Mouse (Mus musculus) right cerebral cortex, postnatal 10 days (tissue): Measurements from ENCODE around the gene Mettl17.
A peak's percentile ranks its signal among the peaks of the same experiment; 100 is the strongest.
"Not testable (repeated sequence)": the region's sequence is repeated elsewhere in the genome, so short reads cannot be mapped to it uniquely, and the experiment has no call there.

Experiments
- DNase-seq, 2 experiments: peaks; one replicate each; pipeline ENCODE4 v3.0.0; 2021; ENCODE audit warnings: low spot score in 2 of 2

The Mettl17 gene

DNA sequence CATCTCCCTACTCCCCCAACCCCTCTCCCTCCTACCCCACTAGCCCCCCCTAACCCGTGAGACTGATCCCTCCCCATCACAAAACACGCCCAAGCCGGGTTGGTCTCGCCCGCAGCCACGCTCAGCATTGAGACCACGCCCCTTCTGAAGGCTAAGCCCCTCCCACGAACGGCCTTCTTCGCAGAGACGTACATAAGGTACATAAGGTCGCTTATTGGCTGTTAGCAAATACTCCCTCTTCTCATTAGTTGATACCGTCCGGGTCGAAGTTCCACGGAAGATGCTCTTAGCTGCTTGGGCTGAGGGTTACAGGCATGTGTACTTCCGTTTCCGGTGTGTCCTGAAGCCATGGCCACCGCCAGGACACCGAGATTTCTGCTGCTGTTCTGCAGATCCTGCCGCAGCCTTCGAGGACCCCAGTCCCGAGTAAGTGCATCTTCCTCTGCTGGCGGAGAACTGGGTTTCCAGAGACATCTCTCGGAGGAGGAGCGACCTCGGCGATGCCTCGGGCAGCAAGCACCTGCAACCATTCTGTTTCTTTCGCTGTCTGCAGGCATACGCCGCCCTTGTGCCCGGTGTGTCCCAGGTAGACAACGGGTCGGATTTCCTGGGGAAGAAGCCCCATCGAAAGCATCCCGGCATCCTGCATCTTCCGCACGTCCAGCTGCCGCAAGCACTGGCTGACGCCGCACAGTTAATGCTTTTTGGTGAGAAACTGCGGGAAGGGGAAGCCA, at the start of gene Mettl17:
TSS of gene Mettl17 (plus strand) at position 245 of the 734 bp plus-strand sequence.
- DNase-seq, result peak; percentile 96 to 97

DNA sequence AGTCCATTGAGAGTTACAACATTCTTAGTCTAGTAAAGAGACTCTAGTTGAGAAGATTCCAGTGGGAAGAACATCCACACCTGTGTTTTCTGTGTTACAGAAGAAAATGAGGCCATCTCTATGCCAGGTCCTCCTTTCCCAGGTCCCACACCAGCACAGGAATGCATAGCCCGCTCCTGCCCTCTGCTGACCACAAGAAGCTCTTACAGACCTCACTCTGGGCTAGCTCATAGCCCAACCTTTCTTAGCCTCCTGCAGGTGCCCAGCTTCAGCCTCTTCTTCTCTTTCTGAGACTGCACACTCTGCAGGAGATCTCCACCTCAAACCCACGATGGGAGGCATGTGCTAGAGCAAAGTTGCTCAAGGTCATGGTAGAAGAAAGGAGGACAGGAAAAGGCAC, 46.2 kb upstream of the Mettl17 start:
- peak in 1 of 2 experiments; percentile 20 for DNase-seq

DNA sequence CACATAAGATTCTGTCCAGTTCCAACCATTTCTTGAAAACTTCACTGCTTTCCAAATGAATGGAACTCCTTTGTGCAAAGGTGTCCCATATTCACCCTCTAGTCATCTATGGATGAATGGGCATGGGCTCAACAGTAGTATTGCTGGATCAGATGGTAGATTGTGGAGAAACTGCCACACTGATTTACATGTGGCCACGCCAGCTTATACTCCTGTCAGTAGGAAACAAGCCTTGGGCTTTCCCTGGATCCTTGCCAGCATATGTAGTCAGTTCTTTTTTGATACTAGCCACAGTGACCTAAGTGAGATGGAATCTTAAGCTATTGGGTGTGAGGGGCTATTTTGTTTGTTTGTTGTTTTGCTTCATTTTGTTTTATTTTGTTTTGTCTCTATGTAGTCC, 42.4 kb upstream of the Mettl17 start:
- no peak for DNase-seq

DNA sequence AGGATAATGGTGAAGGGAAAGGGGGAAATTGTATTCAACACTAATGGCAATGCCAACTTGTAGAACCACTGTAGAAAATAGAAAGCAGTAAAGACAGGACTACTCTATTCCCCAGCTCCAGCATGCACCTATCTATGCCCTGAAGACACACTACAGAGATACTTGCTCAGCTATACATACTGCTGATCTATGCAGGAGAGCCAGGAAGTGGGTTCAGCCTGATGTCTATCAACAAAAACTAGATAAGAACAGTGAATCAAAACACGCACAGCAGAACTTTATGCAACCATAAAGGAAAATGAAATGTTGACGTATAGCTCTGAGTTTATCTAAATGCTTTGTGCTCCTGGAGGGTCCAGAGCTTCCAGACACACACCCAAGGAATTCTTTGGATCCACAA, 41.9 kb upstream of the Mettl17 start:
- DNase-seq, result no peak

DNA sequence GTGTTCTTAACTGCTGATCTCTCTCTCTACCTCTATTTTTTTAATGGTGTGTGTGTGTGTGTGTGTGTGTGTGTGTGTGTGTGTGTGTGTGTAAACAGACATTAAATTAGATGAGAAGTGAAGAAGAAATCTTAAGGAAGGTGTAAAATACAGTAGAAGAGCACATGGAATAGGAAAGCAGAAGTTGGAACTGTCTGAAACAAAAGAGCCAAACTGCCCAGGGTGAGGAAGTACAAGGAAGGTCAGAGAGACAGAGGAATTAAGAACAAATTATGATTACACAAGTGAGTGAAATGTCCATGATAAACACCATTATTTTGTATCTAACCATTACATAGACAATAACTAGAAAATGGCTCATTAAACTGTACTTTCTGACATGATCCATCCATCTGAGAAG, 40.8 kb upstream of the Mettl17 start:
- no peak for DNase-seq

DNA sequence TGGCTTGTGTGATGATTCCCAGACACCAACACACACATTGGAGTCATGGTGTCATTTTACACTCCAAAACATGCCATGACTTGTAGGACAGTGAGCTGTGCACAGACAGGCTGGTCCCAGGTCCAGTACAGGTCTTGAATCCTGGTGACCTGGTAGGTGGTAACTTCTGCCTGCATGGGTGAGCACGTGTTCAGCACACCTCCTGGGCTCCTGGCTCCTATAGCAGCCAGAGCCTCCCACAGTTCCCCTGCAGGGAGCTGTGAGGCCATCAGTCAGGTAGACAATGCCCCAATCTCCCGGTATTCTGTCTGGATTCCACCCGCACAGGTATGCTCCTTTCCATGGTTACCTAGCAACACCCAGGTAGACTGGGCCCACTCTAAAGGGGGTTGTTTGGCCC, 38.1 kb upstream of the Mettl17 start:
- DNase-seq, result no peak

DNA sequence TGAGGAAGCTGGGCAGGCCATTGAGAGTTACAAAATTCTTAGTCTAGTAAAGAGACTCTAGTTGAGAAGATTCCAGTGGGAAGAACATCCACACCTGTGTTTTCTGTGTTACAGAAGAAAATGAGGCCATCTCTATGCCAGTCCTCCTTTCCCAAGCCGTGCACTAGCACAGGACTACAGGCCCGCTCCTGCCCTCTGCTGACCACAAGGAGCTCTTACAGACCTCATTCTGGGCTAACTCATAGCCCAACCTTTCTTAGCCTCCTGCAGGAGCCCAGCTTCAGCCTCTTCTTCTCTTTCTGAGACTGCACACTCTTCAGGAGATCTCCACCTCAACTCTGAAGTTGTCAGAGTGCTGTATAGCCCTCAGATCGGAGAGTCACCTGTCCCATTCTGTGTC, 33.6 kb upstream of the Mettl17 start:
- DNase-seq, result not testable (repeated sequence)

DNA sequence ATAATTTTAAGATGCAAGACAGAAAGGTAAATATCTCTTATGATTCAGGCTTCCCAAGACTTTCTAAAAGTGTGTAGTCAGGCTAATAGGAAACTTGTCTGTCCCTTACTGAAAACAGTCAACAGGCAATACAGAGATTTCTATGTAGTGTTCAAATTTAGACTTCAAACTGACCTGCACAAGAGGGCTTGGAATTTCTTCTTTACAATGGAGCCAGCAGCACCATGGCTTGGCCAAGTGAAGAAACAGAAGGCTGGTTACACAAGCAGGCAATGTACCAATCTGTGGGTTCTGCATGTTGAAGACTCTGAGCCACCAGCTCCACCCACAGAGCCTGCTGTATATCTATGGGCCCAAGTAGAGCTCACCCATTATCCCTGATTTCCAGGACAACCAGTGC, 31.2 kb upstream of the Mettl17 start, which contains the start of gene Ear6:
TSS of gene Ear6 (plus strand) at position 301 of the 400 bp plus-strand sequence.
- DNase-seq, result no peak

DNA sequence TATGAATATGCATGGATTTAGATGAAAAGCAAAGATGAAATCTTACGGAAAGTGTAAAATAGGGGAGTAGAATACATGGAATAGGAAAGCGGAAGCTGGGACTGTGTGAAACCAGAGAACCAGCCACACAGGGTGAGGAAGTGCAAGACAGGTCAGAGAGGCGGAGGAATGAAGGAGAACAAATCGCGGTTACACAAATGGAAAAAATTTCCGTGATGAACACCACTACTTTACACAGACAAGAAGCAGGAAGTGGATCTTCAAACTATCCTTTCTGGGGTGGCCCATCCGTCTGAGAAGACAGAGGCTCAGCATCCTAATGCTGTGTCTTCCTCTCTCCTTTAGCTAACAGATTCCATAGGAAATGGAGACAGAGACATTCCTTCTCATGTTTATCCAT, 29.4 kb upstream of the Mettl17 start:
- DNase-seq, result not testable (repeated sequence)

DNA sequence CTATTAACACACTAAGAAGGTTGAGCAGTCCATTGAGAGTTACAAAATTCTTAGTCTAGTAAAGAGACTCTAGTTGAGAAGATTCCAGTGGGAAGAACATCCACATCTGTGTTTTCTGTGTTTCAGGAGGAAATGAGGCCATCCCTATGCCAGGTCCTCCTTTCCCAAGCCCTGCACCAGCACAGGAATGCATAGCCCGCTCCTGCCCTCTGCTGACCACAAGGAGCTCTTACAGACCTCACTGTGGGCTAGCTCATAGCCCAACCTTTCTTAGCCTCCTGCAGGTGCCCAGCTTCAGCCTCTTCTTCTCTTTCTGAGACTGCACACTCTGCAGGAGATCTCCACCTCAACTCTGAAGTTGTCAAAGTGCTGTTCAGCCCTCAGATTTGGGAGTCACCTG, 21.0 kb upstream of the Mettl17 start:
- DNase-seq, result not testable (repeated sequence)

DNA sequence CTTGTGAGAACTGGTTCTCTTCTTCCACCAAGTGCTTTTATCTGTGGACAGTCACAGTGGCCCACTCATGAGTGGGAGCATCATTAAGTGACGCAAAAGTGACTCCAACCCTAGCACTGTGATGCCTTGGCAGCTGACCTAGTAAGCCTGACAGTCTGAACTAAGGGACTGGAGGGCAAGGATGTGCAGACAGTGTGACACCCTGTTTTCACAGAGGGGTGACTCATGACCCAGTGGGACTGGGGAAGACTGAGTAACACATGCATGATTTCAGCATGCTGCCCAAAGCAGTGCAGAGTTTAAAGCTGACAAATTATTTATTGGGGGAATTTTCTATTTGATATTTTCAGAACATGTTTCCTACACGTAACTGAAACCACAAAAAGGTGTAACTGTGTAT, 13.9 kb upstream of the Mettl17 start:
- no peak for DNase-seq

DNA sequence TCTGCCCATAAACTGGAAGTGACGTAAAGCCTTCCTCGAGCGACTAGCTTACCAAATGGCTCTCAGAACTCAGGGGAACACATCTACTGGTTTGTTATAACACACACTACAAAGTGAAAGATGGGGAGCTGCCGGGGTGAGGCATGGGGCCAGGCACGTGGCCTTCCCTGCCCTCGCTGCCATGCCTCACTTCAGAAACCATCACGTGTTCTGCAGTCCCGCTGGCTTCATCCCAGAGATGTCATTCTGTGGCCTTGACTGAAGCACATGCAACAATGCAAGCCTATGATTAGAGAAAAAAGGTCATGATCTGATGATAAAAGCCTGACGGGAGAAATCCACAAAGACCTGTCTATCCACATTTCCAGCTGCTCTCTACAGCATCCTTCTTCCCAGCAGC, 12.9 kb upstream of the Mettl17 start:
- DNase-seq, result no peak

DNA sequence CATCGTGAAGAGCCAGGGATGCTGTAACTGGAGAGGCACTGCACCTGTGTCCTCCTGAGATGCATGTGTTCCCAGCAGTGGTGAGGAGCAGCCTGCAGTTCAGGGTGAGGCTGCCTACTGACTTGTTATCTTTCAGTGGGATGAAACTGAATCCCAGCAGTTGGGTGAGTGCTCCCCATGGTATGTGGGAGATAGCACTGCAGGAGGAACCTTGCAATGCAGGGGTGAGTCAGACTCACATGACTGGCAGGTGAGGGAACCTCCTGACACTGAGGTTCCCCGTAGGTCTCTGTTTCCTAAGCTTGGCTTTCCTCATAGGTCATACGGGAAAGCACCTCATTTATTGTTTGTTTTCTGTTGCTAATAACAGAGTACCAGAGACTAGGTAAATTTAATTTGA, 7.1 kb upstream of the Mettl17 start:
- DNase-seq, result no peak

DNA sequence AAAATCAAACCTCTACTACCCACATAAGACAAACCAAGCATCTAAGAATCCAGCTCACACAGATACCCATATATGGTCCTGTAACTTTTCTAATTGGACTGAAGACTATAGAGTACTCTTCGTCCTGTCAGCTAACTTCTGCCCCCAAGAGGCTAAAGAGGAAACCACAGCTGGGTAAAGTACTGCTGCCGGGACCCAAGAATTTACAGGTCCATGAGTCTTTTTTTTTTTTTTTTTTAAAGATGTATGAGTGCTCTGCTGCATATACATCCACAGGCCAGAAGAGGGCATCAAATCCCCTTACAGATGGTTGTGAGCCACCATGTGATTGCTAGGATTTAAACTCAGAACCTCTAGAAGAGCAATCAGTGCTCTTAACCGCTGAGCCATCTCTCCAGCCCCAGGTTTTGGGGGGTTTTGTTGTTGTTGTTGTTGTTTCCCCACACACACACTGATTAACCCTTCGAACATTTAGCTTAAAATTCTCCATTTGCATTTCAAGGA, 1.1 kb upstream of the Mettl17 start:
- peak; percentile 76 to 83 for DNase-seq

DNA sequence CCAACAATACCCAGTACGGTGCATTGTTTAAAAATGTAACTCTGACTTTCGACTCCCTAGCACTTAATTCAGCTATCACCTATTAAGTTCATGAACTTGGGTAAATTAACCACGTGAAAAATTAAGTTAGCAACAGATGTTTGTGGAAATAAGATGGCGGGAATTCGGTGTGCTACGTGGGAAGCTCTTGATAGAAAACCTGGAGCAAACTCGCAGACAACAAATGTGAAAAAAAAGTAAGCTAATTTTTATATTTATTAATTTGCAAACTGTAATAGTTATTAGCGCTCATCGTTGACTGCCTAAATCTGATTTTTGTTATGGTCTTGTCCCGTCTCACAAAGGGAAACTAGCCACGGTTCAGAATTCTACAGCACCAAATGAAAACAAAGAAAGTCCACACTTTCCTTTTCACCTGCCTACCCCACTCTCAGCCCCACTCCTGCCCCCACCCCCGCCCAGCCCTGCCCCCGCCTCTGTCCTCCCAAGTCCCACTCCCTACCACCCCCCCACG, 554 bp upstream of the Mettl17 start:
- DNase-seq, result no peak

DNA sequence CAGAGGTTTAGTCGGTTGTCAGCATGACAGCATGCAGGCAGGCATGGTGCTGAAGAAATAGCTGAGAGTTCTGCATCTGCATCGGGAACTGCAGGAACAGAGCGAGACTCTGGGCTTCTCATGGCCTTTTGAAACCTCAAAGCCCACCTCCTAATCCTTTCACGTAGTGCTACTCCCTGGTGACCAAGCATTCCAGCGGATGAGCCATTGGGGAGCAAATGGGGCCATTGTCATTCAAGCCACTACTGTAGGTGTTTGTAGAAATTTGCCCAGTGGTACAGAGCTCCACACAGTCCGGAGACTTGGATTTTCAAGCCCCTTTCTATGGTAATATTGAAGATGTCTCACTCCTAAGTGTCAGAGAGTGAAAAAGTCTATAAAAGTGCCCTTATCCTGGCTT, 1.4 kb downstream of the Mettl17 start:
- no peak for DNase-seq

DNA sequence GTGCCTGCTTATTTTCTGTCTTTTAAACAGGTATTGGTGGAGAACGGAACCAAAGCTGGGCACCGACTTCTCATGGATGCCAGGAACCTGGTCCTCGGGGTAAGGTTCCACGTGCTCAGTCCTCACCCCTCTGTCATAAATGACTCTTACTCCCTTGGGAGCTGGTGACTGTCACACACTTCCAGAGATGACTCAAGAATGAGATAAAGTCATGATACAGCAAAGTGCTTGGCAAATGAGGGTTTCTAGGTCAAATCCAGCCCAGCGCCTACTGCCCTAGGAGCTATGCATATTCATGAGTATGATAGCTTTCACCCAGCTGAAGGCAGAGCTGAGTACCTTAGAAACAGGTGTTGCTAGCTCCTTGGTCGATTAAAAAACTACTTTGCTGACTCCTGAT, 5.2 kb downstream of the Mettl17 start:
- no peak for DNase-seq

DNA sequence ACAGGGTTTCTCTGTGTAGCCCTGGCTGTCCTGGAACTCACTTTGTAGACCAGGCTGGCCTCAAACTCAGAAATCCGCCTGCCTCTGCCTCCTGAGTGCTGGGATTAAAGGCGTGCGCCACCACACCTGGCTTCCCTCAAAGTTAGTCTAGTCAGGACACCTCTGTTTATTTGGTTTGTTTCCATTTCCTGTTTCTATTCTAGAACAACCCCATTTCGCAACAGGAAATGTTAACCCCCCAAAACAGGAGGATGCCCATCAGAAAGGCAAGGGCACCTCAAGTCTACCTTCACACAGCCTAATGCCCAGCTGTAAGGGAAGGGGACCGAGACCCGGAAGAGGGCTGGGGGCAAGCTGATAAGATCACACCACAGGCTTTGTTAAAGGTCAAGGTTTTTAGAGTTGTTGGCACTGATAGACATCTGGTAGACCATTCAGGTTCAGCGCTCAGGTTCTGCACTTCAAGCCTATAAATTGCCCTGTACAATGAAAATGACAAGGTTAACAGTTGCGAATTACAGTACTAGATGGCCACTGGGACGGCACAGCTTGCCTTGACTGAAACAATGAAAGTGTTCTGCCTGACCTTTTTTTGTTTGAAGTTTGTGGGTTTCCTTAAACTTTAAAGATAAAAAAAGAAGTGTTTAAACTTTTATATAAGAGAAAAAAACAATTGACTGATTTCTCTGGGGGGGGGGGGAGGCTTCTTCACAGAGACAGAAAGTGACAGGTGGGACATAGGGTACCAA, 7.7 kb downstream of the Mettl17 start, which contains the start of gene Slc39a2:
TSS of gene Slc39a2 (plus strand) at position 699 of the 749 bp plus-strand sequence.
- no peak for DNase-seq

DNA sequence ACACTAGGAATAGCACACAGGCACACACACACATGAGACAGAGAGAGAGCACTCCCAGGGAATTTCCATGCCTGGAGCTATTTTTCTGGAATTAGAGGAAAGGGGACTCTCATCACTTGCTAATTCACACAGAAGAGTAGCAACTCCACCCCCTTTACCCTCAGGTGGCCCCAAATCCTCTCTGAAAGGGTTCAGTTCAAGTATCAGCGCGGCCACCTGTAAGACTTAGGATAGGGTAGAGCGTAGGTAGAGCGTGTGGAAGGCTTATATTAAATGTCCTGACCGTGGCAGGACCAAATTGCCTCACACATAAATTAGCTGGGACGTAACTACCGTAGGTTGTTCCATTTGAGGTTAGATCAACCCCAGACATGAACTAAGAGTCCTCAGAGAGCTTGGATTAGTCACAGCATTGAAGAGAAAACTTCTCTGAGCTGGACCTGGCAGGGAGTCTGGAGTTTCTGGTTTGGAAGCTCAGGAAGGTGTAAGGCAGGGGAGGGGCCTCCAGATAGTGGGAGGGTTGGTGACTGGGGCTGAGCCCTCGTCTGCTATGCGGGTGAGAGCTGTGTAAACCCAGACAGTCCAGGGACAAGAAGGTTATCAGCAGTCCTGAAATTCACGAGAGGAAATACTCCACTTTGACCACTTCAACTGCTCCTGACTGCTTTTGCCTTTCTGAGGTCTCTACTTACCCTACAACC, 8.6 kb downstream of the Mettl17 start:
- no peak for DNase-seq

DNA sequence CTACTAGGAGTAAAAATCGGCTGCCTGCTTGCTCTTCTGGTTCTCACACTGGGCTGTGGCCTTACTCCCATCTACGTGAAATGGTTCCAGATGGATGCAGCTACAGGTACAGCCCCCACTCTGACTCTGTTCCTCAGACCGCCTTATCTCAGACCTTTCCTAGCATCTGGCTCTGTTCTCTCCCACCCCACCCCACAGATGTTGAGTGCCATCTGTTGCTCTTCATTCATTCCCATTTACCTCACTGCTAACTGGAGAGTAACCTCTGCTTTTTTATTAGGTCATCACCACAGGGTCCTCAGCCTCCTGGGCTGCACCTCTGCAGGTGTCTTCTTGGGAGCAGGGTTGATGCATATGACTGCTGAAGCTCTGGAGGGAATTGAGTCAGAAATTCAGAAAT, 9.2 kb downstream of the Mettl17 start:
- DNase-seq, result no peak

DNA sequence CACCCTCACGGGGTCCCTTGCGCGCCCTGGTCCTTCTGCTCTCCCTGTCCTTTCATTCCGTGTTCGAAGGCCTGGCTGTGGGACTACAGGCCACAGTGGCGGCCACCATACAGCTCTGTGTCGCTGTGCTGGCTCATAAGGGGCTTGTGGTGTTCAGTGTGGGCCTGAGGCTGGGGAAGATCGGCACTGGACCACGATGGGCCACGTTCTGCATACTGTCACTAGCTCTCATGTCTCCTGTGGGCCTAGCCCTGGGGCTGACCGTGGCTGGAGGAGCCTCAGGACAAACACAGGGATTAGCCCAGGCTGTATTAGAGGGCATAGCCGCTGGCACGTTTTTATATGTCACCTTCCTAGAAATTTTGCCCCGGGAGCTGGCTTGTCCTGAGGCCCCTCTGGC, 10.4 kb downstream of the Mettl17 start:
- DNase-seq, result no peak

DNA sequence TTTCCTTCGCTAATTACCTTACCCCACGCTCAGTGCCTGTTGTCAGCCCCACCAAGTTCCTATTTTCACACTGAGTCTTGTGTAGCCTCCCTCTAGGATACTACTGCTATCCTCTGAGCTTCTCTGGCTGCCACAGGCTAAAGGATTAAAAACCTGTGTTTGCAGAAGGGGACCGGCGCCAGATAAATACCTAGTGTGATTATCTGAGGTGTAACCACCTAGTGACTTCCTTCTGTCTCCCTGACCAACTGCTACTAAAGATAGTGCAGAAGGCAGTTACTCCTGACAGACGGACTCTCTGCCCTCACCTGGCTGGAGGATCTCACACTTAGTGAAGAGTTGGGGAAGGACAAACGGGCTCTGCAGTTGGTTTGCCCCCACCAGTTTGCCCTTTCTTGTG, 11.4 kb downstream of the Mettl17 start:
- no peak for DNase-seq
